Mouse (Mus musculus) granulocyte monocyte progenitor cell, adult 5-6 weeks (primary cell): Measurements from ENCODE around the gene Akap13. TPM values are rescaled to one million over a fixed set of nuclear protein-coding genes. Genes with fewer than 3 reads are reported as not detected.

Source experiments
- ATAC-seq: replicated peaks from 2 replicates; pipeline ENCODE4 v1.8.0; 2016; ENCODE audit warnings: mild to moderate bottlenecking, moderate TSS enrichment, inconsistent platforms; ENCODE audit not compliant: poor library complexity, severe bottlenecking
- total RNA-seq, 2 experiments: library from RNA; stranded (forward) in 1 of 2; stranded (reverse) in 1 of 2; fragments of 200-712, 200-1000 nt in 1 of 2; fragments of >200 nt in 1 of 2; fragmentation: Nextera tagmentation in 1 of 2; gene quantifications; 2 replicates each; pipeline ENCODE4 v1.2.3; 2014 to 2017

Akap13 gene
- total RNA-seq, 2 experiments from 2014 or later = 101 to 178 TPM

DNA sequence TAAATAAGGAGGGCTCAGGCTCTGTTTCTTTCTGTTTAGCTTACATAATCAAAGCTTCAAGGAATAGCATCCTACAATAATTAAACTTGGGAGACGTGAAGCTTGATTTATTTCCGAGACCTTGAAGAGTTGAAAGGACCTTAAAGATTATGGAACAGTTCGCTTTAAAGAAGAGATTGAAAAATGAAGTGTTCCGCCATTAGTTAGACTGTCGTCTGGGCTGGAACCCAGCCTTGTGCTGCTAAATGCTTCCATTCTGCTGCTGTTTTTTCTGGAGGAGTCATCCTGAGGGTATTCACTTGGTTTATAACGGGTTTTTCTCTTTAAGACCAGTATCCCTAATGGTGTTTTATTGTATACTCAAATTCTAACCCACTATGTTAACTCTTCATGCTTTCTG lies 164.5 kb downstream of the Akap13 start:
- no peak for ATAC-seq

GRCm38 (mm10) chr7:75620395-75620960 lies 165.1 kb downstream of the Akap13 start:
- ATAC-seq = no peak

- no peak for ATAC-seq
These were observed 165.6 kb downstream of the Akap13 start for GRCm38 (mm10) chr7:75620976-75621375.

DNA sequence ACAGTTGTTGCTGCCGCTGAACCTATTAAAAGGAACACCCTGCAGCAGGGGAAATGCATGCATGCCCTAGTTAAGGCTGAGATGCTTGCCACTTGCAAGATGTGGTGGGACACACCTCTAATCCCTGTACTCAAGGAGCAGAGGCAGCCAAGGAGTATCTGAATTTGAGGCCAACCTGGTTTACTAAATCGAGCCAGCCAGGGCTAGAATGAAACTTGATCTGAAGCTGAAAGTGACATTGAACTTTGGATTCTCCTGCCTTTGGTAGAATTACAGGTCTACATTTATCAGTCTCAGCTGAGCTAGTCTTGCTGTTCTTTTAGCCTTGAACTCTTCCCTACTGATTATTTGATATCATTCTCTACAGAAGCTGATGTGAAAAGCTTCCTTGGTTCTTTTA lies 172.5 kb downstream of the Akap13 start:
- no peak for ATAC-seq

DNA sequence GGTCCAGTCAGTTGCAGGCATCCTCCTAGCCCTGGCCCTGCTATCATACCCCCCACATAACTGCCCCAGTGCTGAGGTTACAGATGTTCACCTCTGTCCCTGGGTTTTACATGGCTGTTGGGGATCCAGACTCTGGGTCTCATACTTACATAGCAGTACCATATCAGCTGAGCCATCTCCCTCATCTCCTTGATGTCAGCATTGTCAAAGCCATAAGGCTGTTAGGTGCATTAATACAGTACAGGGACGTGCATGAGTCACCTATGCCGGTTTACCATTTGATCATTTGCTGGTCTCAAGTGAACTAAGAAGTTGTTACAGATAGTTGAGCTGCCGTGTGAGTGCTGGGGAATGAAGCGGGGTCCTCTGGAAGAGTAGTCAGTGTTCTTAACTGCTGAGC lies 174.3 kb downstream of the Akap13 start:
- ATAC-seq = no peak

- peak; percentile 80 for ATAC-seq
These were observed 177.6 kb downstream of the Akap13 start for GRCm38 (mm10) chr7:75632941-75633340.

- ATAC-seq = no peak
These were observed 178.1 kb downstream of the Akap13 start for GRCm38 (mm10) chr7:75633393-75633792.

DNA sequence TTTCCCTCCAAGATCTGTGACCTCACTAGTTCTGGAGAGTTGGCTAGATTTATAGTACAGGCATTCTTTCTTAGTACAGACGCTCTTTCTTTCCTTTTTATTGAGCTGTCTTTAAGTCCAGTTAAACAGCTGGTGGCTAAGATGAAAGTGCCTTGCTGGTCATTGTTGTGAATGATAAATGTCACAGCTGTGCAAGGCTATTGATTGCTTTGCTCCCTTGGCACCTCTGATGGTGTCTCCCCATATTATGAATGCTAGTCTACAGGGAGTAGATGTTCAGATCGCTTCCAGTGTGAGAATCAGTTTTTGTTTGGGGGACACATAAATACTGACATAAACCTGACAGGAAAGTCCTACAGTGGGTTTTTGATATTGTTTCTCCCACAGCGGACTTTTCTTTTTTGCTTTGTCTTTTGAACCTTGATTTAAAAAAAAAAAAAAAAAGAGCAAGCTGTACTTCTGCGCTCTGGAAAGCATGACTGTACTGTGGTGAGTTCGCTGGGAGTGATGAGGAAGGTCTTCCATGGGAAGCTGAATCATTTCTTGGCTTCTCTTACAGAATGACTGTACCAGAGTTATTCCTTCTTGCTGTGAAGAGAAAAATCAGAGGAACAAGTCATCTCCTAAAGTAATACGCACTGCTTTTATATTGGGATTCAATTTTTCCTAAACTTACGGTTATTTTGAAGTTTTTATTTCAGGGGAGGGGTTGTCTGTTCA lies 178.6 kb downstream of the Akap13 start:
- no peak for ATAC-seq

- peak; percentile 92 for ATAC-seq
These were observed 183.4 kb downstream of the Akap13 start for GRCm38 (mm10) chr7:75638769-75639168.

- ATAC-seq = peak; percentile 58
These were observed 184.2 kb downstream of the Akap13 start for GRCm38 (mm10) chr7:75639541-75639940.

- no peak for ATAC-seq
These were observed 184.7 kb downstream of the Akap13 start for GRCm38 (mm10) chr7:75640074-75640473.

- no peak for ATAC-seq
These were observed 185.3 kb downstream of the Akap13 start for GRCm38 (mm10) chr7:75640671-75641070.

GRCm38 (mm10) chr7:75641415-75642177 lies 186.3 kb downstream of the Akap13 start:
- no peak for ATAC-seq

DNA sequence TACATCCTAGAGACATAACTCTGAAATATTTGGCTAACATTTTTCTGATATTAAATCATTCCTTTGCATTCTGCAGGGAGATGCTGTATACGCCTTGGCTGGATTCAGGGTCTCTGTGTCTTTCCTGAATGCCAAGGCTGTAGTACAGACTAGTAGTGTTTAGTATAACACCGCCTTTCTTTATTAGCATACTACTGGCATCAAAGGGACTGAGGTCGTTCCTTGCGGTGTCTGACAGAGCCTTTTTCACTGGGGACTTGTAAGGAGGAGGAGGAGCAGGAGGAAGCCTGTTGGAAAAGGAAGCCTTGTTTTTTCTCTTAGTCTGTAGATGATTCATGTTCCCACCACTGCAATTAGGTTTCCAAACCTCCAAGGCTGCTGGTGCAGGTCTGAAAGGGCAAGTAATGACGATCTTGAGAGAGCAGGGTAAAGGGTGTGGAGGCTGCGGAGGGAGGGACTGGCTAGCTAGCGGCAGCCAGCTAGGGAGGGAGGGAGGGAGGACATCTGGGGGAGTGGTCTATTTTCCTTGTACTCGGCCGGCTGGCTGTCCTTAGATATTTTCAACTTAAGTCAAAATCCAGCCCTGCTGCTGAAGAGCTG lies 186.9 kb downstream of the Akap13 start:
- ATAC-seq = peak; percentile 13; the same call in 1 of the 2 replicates

GRCm38 (mm10) chr7:75642846-75643563 lies 187.7 kb downstream of the Akap13 start:
- no peak for ATAC-seq

GRCm38 (mm10) chr7:75643986-75644385 lies 188.7 kb downstream of the Akap13 start:
- ATAC-seq = no peak

DNA sequence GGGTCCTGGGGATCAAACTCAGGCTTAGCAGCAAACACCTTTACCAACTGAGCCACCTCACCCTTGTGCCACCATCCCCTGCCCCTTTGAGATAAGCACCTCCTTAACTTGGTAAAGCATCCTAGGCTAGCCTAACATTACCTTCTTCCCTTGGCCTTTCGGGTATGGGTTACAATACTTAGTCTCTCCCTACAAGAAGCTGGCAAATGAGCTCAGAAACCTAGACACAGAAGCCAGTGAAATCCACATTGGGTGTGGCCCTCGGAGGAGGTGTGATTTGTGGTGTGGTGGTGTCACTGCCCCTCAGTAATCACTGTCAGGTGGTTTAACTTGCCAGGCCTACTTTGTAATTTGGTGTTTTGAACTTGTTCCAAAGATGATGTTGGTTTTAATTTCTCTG lies 189.3 kb downstream of the Akap13 start:
- no peak for ATAC-seq

- no peak for ATAC-seq
These were observed 190.0 kb downstream of the Akap13 start for GRCm38 (mm10) chr7:75645156-75645933.

GRCm38 (mm10) chr7:75648051-75648450 lies 192.7 kb downstream of the Akap13 start:
- ATAC-seq = no peak

GRCm38 (mm10) chr7:75648961-75649360 lies 193.6 kb downstream of the Akap13 start:
- no peak for ATAC-seq
